17 mouse cellular contexts compared by ENCODE assay signal in genomic region chr9:42098474-42099121, GRCm38 (mm10). TPM values are rescaled to one million over a fixed set of nuclear protein-coding genes. Genes with fewer than 3 reads are reported as not detected.
DNase-seq lines count a peak whose midpoint lies in the region; ATAC-seq and TF ChIP-seq lines count a peak whose summit lies in the region.
"Had no signal": no experiment of that assay in that cellular context is flagged by ENCODE, and none has a peak within 500 bp of the region (broad histone marks: within the 10 kb centered on the region; RNA-seq: fewer than 3 reads in every experiment).

No protein-coding gene starts in this region.

- no peak overlapping the region for H3K4me2 ChIP-seq in kidney, embryonic 14.5 days (replicated peaks; ENCODE audit: low read depth, low read length)
- no peak overlapping the region for H3K4me2 ChIP-seq in stomach, embryonic 16.5 days (ENCODE audit: low read depth, low read length)
- H3K4me2 ChIP-seq in midbrain, embryonic 14.5 days (ENCODE audit: low read length) = no peak overlapping the region
- H3K4me2 ChIP-seq: forebrain, embryonic 12.5 days; hindbrain, embryonic 13.5 days; neural tube, embryonic 12.5 days had no signal

- no peaks in the 10 kb centered on the region; the same call in 1 of the 2 replicates for H3K9me3 ChIP-seq in kidney, embryonic 14.5 days (ENCODE audit: control insufficient read depth, low read length)
- H3K9me3 ChIP-seq in stomach, embryonic 16.5 days (replicated peaks; ENCODE audit: control insufficient read depth, low read length) = no peaks in the 10 kb centered on the region
- no peaks in the 10 kb centered on the region for H3K9me3 ChIP-seq in midbrain, embryonic 14.5 days (ENCODE audit: control insufficient read depth, low read length)
- H3K9me3 ChIP-seq: forebrain, embryonic 12.5 days; heart, embryonic 10.5 days; hindbrain, embryonic 13.5 days; limb, embryonic 10.5 days; megakaryocyte, embryonic 14.5 days; neural tube, embryonic 12.5 days had no signal

- 0 out of 2 replicates have a peak, but pooled peaks cover 3% of the 10 kb centered on the region for H3K36me3 ChIP-seq in kidney, embryonic 14.5 days (ENCODE audit: control insufficient read depth, insufficient read depth, low read length)
- H3K36me3 ChIP-seq in spleen, adult 2 months (ENCODE audit: control insufficient read depth, insufficient read depth, low read length) = peaks cover 14% of the 10 kb centered on the region
- no peaks in the 10 kb centered on the region for H3K36me3 ChIP-seq in stomach, embryonic 16.5 days (ENCODE audit: control insufficient read depth, insufficient read depth, low read length)
- H3K36me3 ChIP-seq in midbrain, embryonic 14.5 days (ENCODE audit: control insufficient read depth, insufficient read depth, low read length) = no peaks in the 10 kb centered on the region
- H3K36me3 ChIP-seq: forebrain, embryonic 12.5 days had no signal

- peak; percentile 50 for DNase-seq in kidney, adult 9 months
- DNase-seq in spleen, adult 2 months (ENCODE audit: low read depth in 1 of 2, low spot score in 2 of 2) = no peak
- no peak for DNase-seq in spleen, postnatal 10 days (ENCODE audit: low spot score in 2 of 2)
- DNase-seq in fibroblast of lung, adult 2 months (ENCODE audit: low read depth) = peak; percentile 89
- no peak for DNase-seq in MN1 (ENCODE audit: low spot score)
- no peak for DNase-seq in midbrain, embryonic 14.5 days
- DNase-seq: cerebellum, postnatal 25 days; heart, postnatal 14 days had no signal

- TF ChIP-seq CTCF in spleen, adult 2 months (IDR thresholded peaks at IDR 0.05; ENCODE audit: extremely low read depth, insufficient read depth, insufficient read length, insufficient replicate concordance) = no peak

- no peak overlapping the region for H3K4me3 ChIP-seq in kidney, embryonic 14.5 days (ENCODE audit: low read length)
- H3K4me3 ChIP-seq in spleen, adult 2 months (ENCODE audit: extremely low read depth, insufficient read depth, insufficient read length) = no peak overlapping the region
- no peak overlapping the region for H3K4me3 ChIP-seq in stomach, embryonic 16.5 days (replicated peaks; ENCODE audit: low read length)
- H3K4me3 ChIP-seq in midbrain, embryonic 14.5 days (replicated peaks; ENCODE audit: low read depth, low read length) = no peak overlapping the region
- H3K4me3 ChIP-seq: forebrain, embryonic 12.5 days; heart, embryonic 10.5 days; hindbrain, embryonic 13.5 days; limb, embryonic 10.5 days; megakaryocyte, embryonic 14.5 days; neural tube, embryonic 12.5 days had no signal

- ATAC-seq in kidney, embryonic 14.5 days (ENCODE audit: low FRiP score, low TSS enrichment) = no peak
- no peak for ATAC-seq in stomach, embryonic 16.5 days (ENCODE audit: insufficient read depth, low FRiP score)
- ATAC-seq in midbrain, embryonic 14.5 days (ENCODE audit: low FRiP score, low TSS enrichment) = no peak

- no peaks in the 10 kb centered on the region for H3K27me3 ChIP-seq in kidney, embryonic 14.5 days (ENCODE audit: control insufficient read depth, insufficient read depth, low read length)
- H3K27me3 ChIP-seq in spleen, adult 2 months (ENCODE audit: control insufficient read depth, insufficient read depth, low read length) = no peaks in the 10 kb centered on the region
- no peaks in the 10 kb centered on the region for H3K27me3 ChIP-seq in stomach, embryonic 16.5 days (ENCODE audit: control insufficient read depth, insufficient read depth, low read length)
- no peaks in the 10 kb centered on the region for H3K27me3 ChIP-seq in midbrain, embryonic 14.5 days (ENCODE audit: control insufficient read depth, insufficient read depth, low read length)
- H3K27me3 ChIP-seq: forebrain, embryonic 12.5 days; hindbrain, embryonic 13.5 days; megakaryocyte, embryonic 14.5 days; neural tube, embryonic 12.5 days had no signal

- WGBS in kidney, embryonic 14.5 days = 78% methylated on average over 5 of the region's 5 CpGs
- WGBS in spleen, adult 2 months = 91% methylated on average over 5 of the region's 5 CpGs
- 74% methylated on average over 5 of the region's 5 CpGs for WGBS in stomach, embryonic 16.5 days
- WGBS in midbrain, embryonic 14.5 days = 90% methylated on average over 5 of the region's 5 CpGs

- no peak for TF ChIP-seq POLR2A in spleen, adult 2 months (IDR thresholded peaks at IDR 0.05; ENCODE audit: low read depth, low read length)

- no peak overlapping the region for H3K9ac ChIP-seq in kidney, embryonic 14.5 days (ENCODE audit: low read depth, low read length)
- no peak overlapping the region for H3K9ac ChIP-seq in stomach, embryonic 16.5 days (ENCODE audit: low read length)
- H3K9ac ChIP-seq in midbrain, embryonic 14.5 days (replicated peaks; ENCODE audit: low read length) = no peak overlapping the region
- H3K9ac ChIP-seq: forebrain, embryonic 12.5 days; hindbrain, embryonic 13.5 days; liver, embryonic 14.5 days; neural tube, embryonic 12.5 days had no signal

- no peak overlapping the region for H3K27ac ChIP-seq in kidney, embryonic 14.5 days (ENCODE audit: low read depth, low read length)
- H3K27ac ChIP-seq in spleen, adult 2 months (ENCODE audit: insufficient read depth, low read length) = peak overlapping the region; percentile 91
- H3K27ac ChIP-seq in stomach, embryonic 16.5 days (ENCODE audit: low read length) = peak overlapping the region; percentile 36
- no peak overlapping the region for H3K27ac ChIP-seq in midbrain, embryonic 14.5 days (replicated peaks; ENCODE audit: low read depth, low read length)
- H3K27ac ChIP-seq: forebrain, embryonic 12.5 days; heart, embryonic 10.5 days; hindbrain, embryonic 13.5 days; limb, embryonic 10.5 days; liver, embryonic 14.5 days; neural tube, embryonic 12.5 days had no signal

- H3K4me1 ChIP-seq in kidney, embryonic 14.5 days (ENCODE audit: control insufficient read depth, insufficient read depth, low read length) = no peaks in the 10 kb centered on the region
- H3K4me1 ChIP-seq in spleen, adult 2 months (ENCODE audit: control insufficient read depth, insufficient read depth, insufficient read length) = peaks cover 43% of the 10 kb centered on the region
- peaks cover 8% of the 10 kb centered on the region for H3K4me1 ChIP-seq in stomach, embryonic 16.5 days (ENCODE audit: control insufficient read depth, insufficient read depth, low read length)
- H3K4me1 ChIP-seq in midbrain, embryonic 14.5 days (ENCODE audit: control insufficient read depth, insufficient read depth, low read length) = no peaks in the 10 kb centered on the region

RNA-seq across cellular contexts. Expression of gene Sorl1, which starts 25.5 kb away (rescaled TPM):
- 9.1 and 11.5 TPM in 2 replicates for polyA plus RNA-seq in kidney, embryonic 14.5 days (2014; fragmentation: Nextera tagmentation; extraction: Ambion mirVana)
- 69.7 and 93.6 TPM in 2 replicates for polyA plus RNA-seq in spleen, adult 2 months (2012; rRNA removed)
- polyA plus RNA-seq in stomach, embryonic 16.5 days (2015; fragmentation: Nextera tagmentation; extraction: Ambion mirVana) = 12.0 and 12.9 TPM in 2 replicates
- 8.3 and 8.8 TPM in 2 replicates for polyA plus RNA-seq in midbrain, embryonic 14.5 days (2014; fragmentation: Nextera tagmentation; extraction: Ambion mirVana)

Comparison
In these comparisons a context has a peak if more than half of its experiments do, and no peak if none do; other contexts are left out.
1. DNase-seq: peak in kidney, adult 9 months (single experiment) and fibroblast of lung, adult 2 months (single experiment); none in spleen, adult 2 months (0 of 2), spleen, postnatal 10 days (0 of 2), MN1 (single experiment) and midbrain, embryonic 14.5 days (single experiment).
2. H3K27ac ChIP-seq: peak in spleen, adult 2 months (single experiment) and stomach, embryonic 16.5 days (single experiment); none in kidney, embryonic 14.5 days (single experiment) and midbrain, embryonic 14.5 days (single experiment).